Mouse (Mus musculus): ENCODE results near the gene Arsb.

- no peak for TF ChIP-seq CTCF (IDR thresholded peaks at IDR 0.05; ENCODE audit: low read depth, low read length)
- TF ChIP-seq POLR2A (IDR thresholded peaks at IDR 0.05; ENCODE audit: extremely low read depth, insufficient read depth, low read length) = no peak
Measured at GRCm38 (mm10) chr13:93814676-93815075, 43.2 kb downstream of the Arsb start.
